Mouse (Mus musculus): ENCODE data around the gene Mrps26.
A peak's percentile ranks its signal among the peaks of the same experiment; 100 is the strongest.
"Not testable (repeated sequence)": the region's sequence is repeated elsewhere in the genome, so short reads cannot be mapped to it uniquely, and the experiment has no call there.

The Mrps26 gene

GRCm38 (mm10) chr2:130563212-130564055 is at the start of gene Mrps26:
Gene Mrps26 (plus strand): TSS chr2:130563742.
- peak; percentile 87 to 90 for DNase-seq (ENCODE audit: low spot score in 2 of 2)

GRCm38 (mm10) chr2:130513907-130514306 is 49.6 kb upstream of the Mrps26 start:
- DNase-seq (ENCODE audit: low spot score in 2 of 2), result no peak

GRCm38 (mm10) chr2:130515791-130516190 is 47.8 kb upstream of the Mrps26 start:
- DNase-seq (ENCODE audit: low spot score in 2 of 2), result no peak

- DNase-seq (ENCODE audit: low spot score in 2 of 2), result no peak
These were observed 41.6 kb upstream of the Mrps26 start for GRCm38 (mm10) chr2:130521927-130522326.

GRCm38 (mm10) chr2:130525480-130525879 is 38.1 kb upstream of the Mrps26 start:
- not testable (repeated sequence) for DNase-seq (ENCODE audit: low spot score in 2 of 2)

GRCm38 (mm10) chr2:130528457-130528856 is 35.1 kb upstream of the Mrps26 start:
- no peak for DNase-seq (ENCODE audit: low spot score in 2 of 2)

GRCm38 (mm10) chr2:130529290-130529689 is 34.3 kb upstream of the Mrps26 start:
- DNase-seq (ENCODE audit: low spot score in 2 of 2), result no peak

- DNase-seq (ENCODE audit: low spot score in 2 of 2), result no peak
These were observed 33.6 kb upstream of the Mrps26 start for GRCm38 (mm10) chr2:130529925-130530324.

- DNase-seq (ENCODE audit: low spot score in 2 of 2), result no peak
These were observed 31.3 kb upstream of the Mrps26 start for GRCm38 (mm10) chr2:130532201-130532600.

GRCm38 (mm10) chr2:130535017-130535416 is 28.5 kb upstream of the Mrps26 start:
- DNase-seq (ENCODE audit: low spot score in 2 of 2), result no peak

- no peak for DNase-seq (ENCODE audit: low spot score in 2 of 2)
These were observed 26.7 kb upstream of the Mrps26 start for GRCm38 (mm10) chr2:130536890-130537289.

- no peak for DNase-seq (ENCODE audit: low spot score in 2 of 2)
These were observed 24.5 kb upstream of the Mrps26 start for GRCm38 (mm10) chr2:130538876-130539546.

- no peak for DNase-seq (ENCODE audit: low spot score in 2 of 2)
These were observed 23.3 kb upstream of the Mrps26 start for GRCm38 (mm10) chr2:130540266-130540665.

GRCm38 (mm10) chr2:130546957-130547356 is 16.6 kb upstream of the Mrps26 start:
- DNase-seq (ENCODE audit: low spot score in 2 of 2), result no peak

- no peak for DNase-seq (ENCODE audit: low spot score in 2 of 2)
These were observed 8.7 kb upstream of the Mrps26 start for GRCm38 (mm10) chr2:130554841-130555240.

GRCm38 (mm10) chr2:130556292-130556691 is 7.2 kb upstream of the Mrps26 start:
- no peak for DNase-seq (ENCODE audit: low spot score in 2 of 2)

GRCm38 (mm10) chr2:130557462-130557861 is 6.1 kb upstream of the Mrps26 start:
- DNase-seq (ENCODE audit: low spot score in 2 of 2), result no peak

- no peak for DNase-seq (ENCODE audit: low spot score in 2 of 2)
These were observed 5.5 kb upstream of the Mrps26 start for GRCm38 (mm10) chr2:130558015-130558414.

GRCm38 (mm10) chr2:130564063-130564462 is 521 bp downstream of the Mrps26 start:
- no peak for DNase-seq (ENCODE audit: low spot score in 2 of 2)

GRCm38 (mm10) chr2:130564983-130565382 is 1.4 kb downstream of the Mrps26 start:
- DNase-seq (ENCODE audit: low spot score in 2 of 2), result no peak

- no peak for DNase-seq (ENCODE audit: low spot score in 2 of 2)
These were observed 5.4 kb downstream of the Mrps26 start for GRCm38 (mm10) chr2:130568921-130569320.

GRCm38 (mm10) chr2:130569926-130570325 is 6.4 kb downstream of the Mrps26 start:
- DNase-seq (ENCODE audit: low spot score in 2 of 2), result no peak

GRCm38 (mm10) chr2:130574960-130575359 is 11.4 kb downstream of the Mrps26 start:
- no peak for DNase-seq (ENCODE audit: low spot score in 2 of 2)

Data from left cerebral cortex, adult 9 months (tissue).